Mouse (Mus musculus): ENCODE results near the gene Fgfr2. TPM values are rescaled to one million over a fixed set of nuclear protein-coding genes. Genes with fewer than 3 reads are reported as not detected.

The Fgfr2 gene
- total RNA-seq, 1 experiment = 37.5 TPM

- peak; percentile 99 for DNase-seq (ENCODE audit: low read depth, low spot score)
- Histone ChIP-seq H3K4me3 (ENCODE audit: insufficient read depth in 1 of 2, low read depth in 1 of 2, low read length in 2 of 2, poor library complexity in 1 of 2, severe bottlenecking in 1 of 2) (peak within 1 kb of the TSS; percentile 84 to 86), H3K9ac (ENCODE audit: insufficient read depth, low read depth, low read length, poor library complexity, severe bottlenecking) (peak within 1 kb of the TSS; percentile 78), H3K4me1 (ENCODE audit: control insufficient read depth in 2 of 2, insufficient read depth in 2 of 2, low read length in 2 of 2, poor library complexity in 1 of 2) (no peaks in the 10 kb centered on the region), H3K27ac (ENCODE audit: insufficient read depth, low read depth, low read length, poor library complexity, severe bottlenecking) (peak within 1 kb of the TSS; percentile 6; the same call in 1 of the 2 replicates), H3K9me3 (ENCODE audit: control insufficient read depth, insufficient read depth, low read depth, low read length) (no peaks in the 10 kb centered on the region), H3K36me3 (ENCODE audit: control insufficient read depth, insufficient read depth, low read length, poor library complexity, severe bottlenecking) (no peaks in the 10 kb centered on the region)
- TF ChIP-seq ZNF384 (IDR thresholded peaks at IDR 0.05; ENCODE audit: low read depth, low read length) (no peak), CHD2 (IDR thresholded peaks at IDR 0.05; ENCODE audit: low read depth, low read length) (peak; percentile 68; the same call in 1 of the 2 replicates), ZC3H11A (IDR thresholded peaks at IDR 0.05; ENCODE audit: borderline replicate concordance, low read depth, low read length) (no peak), MAFK (IDR thresholded peaks at IDR 0.05; ENCODE audit: insufficient read depth, low read depth, low read length) (no peak), HCFC1 (IDR thresholded peaks at IDR 0.05; ENCODE audit: borderline replicate concordance, insufficient read depth, low read length) (peak; percentile 8; the same call in 1 of the 2 replicates)
- in situ Hi-C loops (cut with MboI; ENCODE audit: low sequenced_read_pairs in 2 of 2, unreplicated experiment in 2 of 2) = no loop called here
These were observed 547.0 kb downstream of the Fgfr2 start, which contains the start of gene Oat for GRCm38 (mm10) chr7:132576116-132576650. TSS of gene Oat (minus strand) at chr7:132576398.

- H3K36me3 ChIP-seq (ENCODE audit: control insufficient read depth, insufficient read depth, low read length, poor library complexity, severe bottlenecking) = no peaks in the 10 kb centered on the region
- in situ Hi-C loops (cut with MboI; ENCODE audit: low sequenced_read_pairs in 2 of 2, unreplicated experiment in 2 of 2) = no loop called here
- H3K9ac ChIP-seq (ENCODE audit: insufficient read depth, low read depth, low read length, poor library complexity, severe bottlenecking) = 0 out of 2 replicates have a peak overlapping the region, but pooled peaks have one; percentile 6
- TF ChIP-seq HCFC1 (IDR thresholded peaks at IDR 0.05; ENCODE audit: borderline replicate concordance, insufficient read depth, low read length) = 0 out of 2 replicates have a peak, but pooled peaks have one; percentile 28
- no peak for TF ChIP-seq ZNF384 (IDR thresholded peaks at IDR 0.05; ENCODE audit: low read depth, low read length)
- DNase-seq (ENCODE audit: low read depth, low spot score) = peak; percentile 79
- no peaks in the 10 kb centered on the region for H3K9me3 ChIP-seq (ENCODE audit: control insufficient read depth, insufficient read depth, low read depth, low read length)
- no peak overlapping the region for H3K27ac ChIP-seq (ENCODE audit: insufficient read depth, low read depth, low read length, poor library complexity, severe bottlenecking)
- peak overlapping the region; percentile 84 to 86 for H3K4me3 ChIP-seq (ENCODE audit: insufficient read depth in 1 of 2, low read depth in 1 of 2, low read length in 2 of 2, poor library complexity in 1 of 2, severe bottlenecking in 1 of 2)
- no peaks in the 10 kb centered on the region for H3K4me1 ChIP-seq (ENCODE audit: control insufficient read depth in 2 of 2, insufficient read depth in 2 of 2, low read length in 2 of 2, poor library complexity in 1 of 2)
These were observed 547.5 kb downstream of the Fgfr2 start for GRCm38 (mm10) chr7:132575623-132576022.

- in situ Hi-C loops (cut with MboI; ENCODE audit: low sequenced_read_pairs in 2 of 2, unreplicated experiment in 2 of 2) = no loop called here
- H3K36me3 ChIP-seq (ENCODE audit: control insufficient read depth, insufficient read depth, low read length, poor library complexity, severe bottlenecking) = peaks cover 3% of the 10 kb centered on the region; the same call in 1 of the 2 replicates
- H3K4me3 ChIP-seq (ENCODE audit: insufficient read depth in 1 of 2, low read depth in 1 of 2, low read length in 2 of 2, poor library complexity in 1 of 2, severe bottlenecking in 1 of 2) = no peak overlapping the region
- H3K4me1 ChIP-seq (ENCODE audit: control insufficient read depth in 2 of 2, insufficient read depth in 2 of 2, low read length in 2 of 2, poor library complexity in 1 of 2) = no peaks in the 10 kb centered on the region
- H3K27ac ChIP-seq (ENCODE audit: insufficient read depth, low read depth, low read length, poor library complexity, severe bottlenecking) = no peak overlapping the region
- no peaks in the 10 kb centered on the region for H3K9me3 ChIP-seq (ENCODE audit: control insufficient read depth, insufficient read depth, low read depth, low read length)
- TF ChIP-seq ZC3H11A (IDR thresholded peaks at IDR 0.05; ENCODE audit: borderline replicate concordance, low read depth, low read length) (no peak), ZNF384 (IDR thresholded peaks at IDR 0.05; ENCODE audit: low read depth, low read length) (no peak), MAFK (IDR thresholded peaks at IDR 0.05; ENCODE audit: insufficient read depth, low read depth, low read length) (no peak), HCFC1 (IDR thresholded peaks at IDR 0.05; ENCODE audit: borderline replicate concordance, insufficient read depth, low read length) (no peak), CHD2 (IDR thresholded peaks at IDR 0.05; ENCODE audit: low read depth, low read length) (no peak)
- no peak overlapping the region for H3K9ac ChIP-seq (ENCODE audit: insufficient read depth, low read depth, low read length, poor library complexity, severe bottlenecking)
- DNase-seq (ENCODE audit: low read depth, low spot score) = no peak
These were observed 548.5 kb downstream of the Fgfr2 start for GRCm38 (mm10) chr7:132574646-132575045.

GRCm38 (mm10) chr7:132573205-132573604, 549.9 kb downstream of the Fgfr2 start:
- Histone ChIP-seq H3K9ac (ENCODE audit: insufficient read depth, low read depth, low read length, poor library complexity, severe bottlenecking) (no peak overlapping the region), H3K36me3 (ENCODE audit: control insufficient read depth, insufficient read depth, low read length, poor library complexity, severe bottlenecking) (peaks cover 6% of the 10 kb centered on the region; the same call in 1 of the 2 replicates), H3K9me3 (ENCODE audit: control insufficient read depth, insufficient read depth, low read depth, low read length) (no peaks in the 10 kb centered on the region), H3K4me3 (ENCODE audit: insufficient read depth in 1 of 2, low read depth in 1 of 2, low read length in 2 of 2, poor library complexity in 1 of 2, severe bottlenecking in 1 of 2) (no peak overlapping the region), H3K27ac (ENCODE audit: insufficient read depth, low read depth, low read length, poor library complexity, severe bottlenecking) (no peak overlapping the region), H3K4me1 (ENCODE audit: control insufficient read depth in 2 of 2, insufficient read depth in 2 of 2, low read length in 2 of 2, poor library complexity in 1 of 2) (no peaks in the 10 kb centered on the region)
- DNase-seq (ENCODE audit: low read depth, low spot score) = no peak
- in situ Hi-C loops (cut with MboI; ENCODE audit: low sequenced_read_pairs in 2 of 2, unreplicated experiment in 2 of 2) = no loop called here
- TF ChIP-seq MAFK (IDR thresholded peaks at IDR 0.05; ENCODE audit: insufficient read depth, low read depth, low read length) (no peak), ZNF384 (IDR thresholded peaks at IDR 0.05; ENCODE audit: low read depth, low read length) (no peak), CHD2 (IDR thresholded peaks at IDR 0.05; ENCODE audit: low read depth, low read length) (no peak), ZC3H11A (IDR thresholded peaks at IDR 0.05; ENCODE audit: borderline replicate concordance, low read depth, low read length) (no peak), HCFC1 (IDR thresholded peaks at IDR 0.05; ENCODE audit: borderline replicate concordance, insufficient read depth, low read length) (no peak)
